Comparison of ENCODE assay signal across 13 mouse cellular contexts in genomic region chr2:131502561-131502960, GRCm38 (mm10). TPM values are rescaled to one million over a fixed set of nuclear protein-coding genes. Genes with fewer than 3 reads are reported as not detected.
A peak's percentile ranks its signal among the peaks of the same experiment; 100 is the strongest.
DNase-seq lines count a peak whose midpoint lies in the region; ATAC-seq and TF ChIP-seq lines count a peak whose summit lies in the region.
"Had no signal": no experiment of that assay in that cellular context is flagged by ENCODE, and none has a peak within 500 bp of the region (broad histone marks: within the 10 kb centered on the region; RNA-seq: fewer than 3 reads in every experiment).

No protein-coding gene starts in this region.

- peaks cover 32% of the 10 kb centered on the region for H3K4me1 ChIP-seq in forebrain, embryonic 15.5 days
- peaks cover 3% of the 10 kb centered on the region for H3K4me1 ChIP-seq in forebrain, postnatal 0 days (ENCODE audit: insufficient read depth)
- H3K4me1 ChIP-seq in lung, embryonic 14.5 days (ENCODE audit: insufficient read depth), result no peaks in the 10 kb centered on the region; the same call in 1 of the 2 replicates
- H3K4me1 ChIP-seq in embryonic facial prominence, embryonic 10.5 days, result peaks cover 49% of the 10 kb centered on the region
- peaks cover 100% of the 10 kb centered on the region for H3K4me1 ChIP-seq in megakaryocyte, embryonic 14.5 days

- H3K27ac ChIP-seq in forebrain, embryonic 15.5 days (replicated peaks), result 0 out of 2 replicates have a peak overlapping the region, but pooled peaks have one; percentile 12
- no peak overlapping the region for H3K27ac ChIP-seq in forebrain, postnatal 0 days (ENCODE audit: low read depth, low read length)
- H3K27ac ChIP-seq in lung, embryonic 14.5 days (ENCODE audit: low read depth), result 0 out of 2 replicates have a peak overlapping the region, but pooled peaks have one; percentile 55
- peak overlapping the region; percentile 44 for H3K27ac ChIP-seq in embryonic facial prominence, embryonic 10.5 days (replicated peaks)
- H3K27ac ChIP-seq: liver, embryonic 14.5 days had no signal

- no peak for TF ChIP-seq CTCF in forebrain, postnatal 0 days (IDR thresholded peaks at IDR 0.05; ENCODE audit: low read depth)
- no peak for TF ChIP-seq CTCF in lung, embryonic 14.5 days (IDR thresholded peaks at IDR 0.05; ENCODE audit: low read depth)

- ATAC-seq in forebrain, embryonic 15.5 days (replicated peaks), result no peak
- no peak for ATAC-seq in forebrain, postnatal 0 days
- ATAC-seq in lung, embryonic 14.5 days (ENCODE audit: insufficient read depth), result no peak
- no peak for ATAC-seq in activated CD4-positive, CD25-positive, alpha-beta regulatory T cell, adult 4 months

- H3K36me3 ChIP-seq in forebrain, embryonic 15.5 days, result no peaks in the 10 kb centered on the region
- no peaks in the 10 kb centered on the region for H3K36me3 ChIP-seq in forebrain, postnatal 0 days (ENCODE audit: insufficient read depth)
- H3K36me3 ChIP-seq in lung, embryonic 14.5 days (ENCODE audit: insufficient read depth), result no peaks in the 10 kb centered on the region
- no peaks in the 10 kb centered on the region for H3K36me3 ChIP-seq in embryonic facial prominence, embryonic 10.5 days (replicated peaks)
- peaks cover 96% of the 10 kb centered on the region for H3K36me3 ChIP-seq in megakaryocyte, embryonic 14.5 days (replicated peaks; ENCODE audit: low read length)

- no peak overlapping the region for H3K4me3 ChIP-seq in forebrain, embryonic 15.5 days
- H3K4me3 ChIP-seq in forebrain, postnatal 0 days (ENCODE audit: low read depth, low read length), result no peak overlapping the region
- H3K4me3 ChIP-seq in lung, embryonic 14.5 days (ENCODE audit: low read depth, low read length), result no peak overlapping the region
- H3K4me3 ChIP-seq in embryonic facial prominence, embryonic 10.5 days, result no peak overlapping the region
- peak overlapping the region; percentile 80 for H3K4me3 ChIP-seq in megakaryocyte, embryonic 14.5 days (replicated peaks)
- H3K4me3 ChIP-seq: myocyte had no signal

- H3K9ac ChIP-seq in forebrain, embryonic 15.5 days (replicated peaks), result no peak overlapping the region
- H3K9ac ChIP-seq in forebrain, postnatal 0 days, result no peak overlapping the region
- H3K9ac ChIP-seq in lung, embryonic 14.5 days, result no peak overlapping the region
- H3K9ac ChIP-seq: liver, embryonic 14.5 days had no signal

- DNase-seq in forebrain, postnatal 0 days, result no peak
- no peak for DNase-seq in lung, embryonic 14.5 days
- DNase-seq in lung, postnatal 25 days (ENCODE audit: low spot score), result no peak
- no peak for DNase-seq in embryonic facial prominence, embryonic 10.5 days (ENCODE audit: low spot score)
- DNase-seq: cerebellum, postnatal 14 days; gastrocnemius, postnatal 25 days; heart, postnatal 10 days; kidney, adult 9 months had no signal

- WGBS in forebrain, embryonic 15.5 days, result 78% methylated on average over 5 of the region's 5 CpGs
- 68% methylated on average over 5 of the region's 5 CpGs for WGBS in forebrain, postnatal 0 days
- 53% methylated on average over 5 of the region's 5 CpGs for WGBS in lung, embryonic 14.5 days
- whole genome bisulfite sequencing in embryonic facial prominence, embryonic 10.5 days, result 61% methylated on average over 5 of the region's 5 CpGs

- H3K9me3 ChIP-seq in forebrain, embryonic 15.5 days, result no peaks in the 10 kb centered on the region
- no peaks in the 10 kb centered on the region for H3K9me3 ChIP-seq in forebrain, postnatal 0 days (ENCODE audit: low read length)
- no peaks in the 10 kb centered on the region for H3K9me3 ChIP-seq in lung, embryonic 14.5 days (ENCODE audit: low read depth, low read length)
- H3K9me3 ChIP-seq in embryonic facial prominence, embryonic 10.5 days, result no peaks in the 10 kb centered on the region
- no peaks in the 10 kb centered on the region for H3K9me3 ChIP-seq in megakaryocyte, embryonic 14.5 days

- H3K27me3 ChIP-seq in forebrain, embryonic 15.5 days, result no peaks in the 10 kb centered on the region
- H3K27me3 ChIP-seq in forebrain, postnatal 0 days (ENCODE audit: insufficient read depth, low read length), result no peaks in the 10 kb centered on the region
- H3K27me3 ChIP-seq in lung, embryonic 14.5 days (ENCODE audit: insufficient read depth, low read length), result no peaks in the 10 kb centered on the region
- no peaks in the 10 kb centered on the region for H3K27me3 ChIP-seq in embryonic facial prominence, embryonic 10.5 days (replicated peaks; ENCODE audit: low read depth, poor library complexity, severe bottlenecking)
- no peaks in the 10 kb centered on the region for H3K27me3 ChIP-seq in megakaryocyte, embryonic 14.5 days (replicated peaks)

- no peak overlapping the region for H3K4me2 ChIP-seq in forebrain, embryonic 15.5 days (replicated peaks)
- no peak overlapping the region for H3K4me2 ChIP-seq in forebrain, postnatal 0 days (ENCODE audit: low read depth)
- H3K4me2 ChIP-seq in lung, embryonic 14.5 days, result no peak overlapping the region

RNA-seq across cellular contexts. Expression of gene Smox, which starts 11.3 kb away (rescaled TPM):
- 55.6 and 63.3 TPM in 2 replicates for polyA plus RNA-seq in forebrain, embryonic 15.5 days (2015; fragmentation: Nextera tagmentation; extraction: Ambion mirVana)
- 61.0 and 67.9 TPM in 2 replicates for total RNA-seq in forebrain, postnatal 0 days (2014; rRNA removed)
- polyA plus RNA-seq in forebrain, postnatal 0 days (2015; fragmentation: Nextera tagmentation; extraction: Ambion mirVana), result 47.2 and 55.4 TPM in 2 replicates
- 23.9 and 28.7 TPM in 2 replicates for polyA plus RNA-seq in lung, embryonic 14.5 days (2014; fragmentation: Nextera tagmentation; extraction: Ambion mirVana)
- 36.0 and 42.0 TPM in 2 replicates for polyA plus RNA-seq in embryonic facial prominence, embryonic 10.5 days (2016; fragmentation: Nextera tagmentation; extraction: Ambion mirVana)
- 504 and 573 TPM in 2 replicates for polyA plus RNA-seq in megakaryocyte, embryonic 14.5 days (2012; ENCODE audit: insufficient read depth, low replicate concordance)
- polyA plus RNA-seq in activated CD4-positive, CD25-positive, alpha-beta regulatory T cell, adult 4 months (2017; shearing (Covaris generic)), result 10 to 100 TPM in 1 of 2 experiments, 1 to 10 TPM in 1; 8.1 to 13.2 TPM

RNA-seq across cellular contexts. Expression of gene Adra1d, which starts 59.5 kb away (rescaled TPM):
- polyA plus RNA-seq in forebrain, embryonic 15.5 days (2015; fragmentation: Nextera tagmentation; extraction: Ambion mirVana), result 0.09 and 0.11 TPM in 2 replicates
- 0.10 and 0.38 TPM in 2 replicates for total RNA-seq in forebrain, postnatal 0 days (2014; rRNA removed)
- 0.26 and 0.67 TPM in 2 replicates for polyA plus RNA-seq in forebrain, postnatal 0 days (2015; fragmentation: Nextera tagmentation; extraction: Ambion mirVana)
- 2.0 and 2.7 TPM in 2 replicates for polyA plus RNA-seq in lung, embryonic 14.5 days (2014; fragmentation: Nextera tagmentation; extraction: Ambion mirVana)
- 0.08 TPM in 1 of 2 replicates, not detected in the other for polyA plus RNA-seq in embryonic facial prominence, embryonic 10.5 days (2016; fragmentation: Nextera tagmentation; extraction: Ambion mirVana)
- not detected in 2 replicates for polyA plus RNA-seq in megakaryocyte, embryonic 14.5 days (2012; ENCODE audit: insufficient read depth, low replicate concordance)
- not detected for polyA plus RNA-seq in activated CD4-positive, CD25-positive, alpha-beta regulatory T cell, adult 4 months (2017; shearing (Covaris generic))
